Mouse (Mus musculus) megakaryocyte, embryonic 14.5 days (primary cell): ENCODE measurements around the gene Use1.

Experiments
- FLI1 ChIP-seq: IDR thresholded peaks from 2 replicates; pipeline ENCODE4 v1.6.1; 2012; ENCODE audit warnings: low read length, inconsistent platforms, mixed read lengths
- GATA1 ChIP-seq: IDR thresholded peaks from 3 replicates; pipeline ENCODE4 v1.6.1; 2012; ENCODE audit warnings: mixed read lengths, low read length, inconsistent platforms, borderline replicate concordance

GRCm38 (mm10) chr8:71395071-71395470 lies 28.4 kb downstream of the Use1 start:
- TF ChIP-seq GATA1 (no peak), FLI1 (no peak)
